In the genomic region with DNA sequence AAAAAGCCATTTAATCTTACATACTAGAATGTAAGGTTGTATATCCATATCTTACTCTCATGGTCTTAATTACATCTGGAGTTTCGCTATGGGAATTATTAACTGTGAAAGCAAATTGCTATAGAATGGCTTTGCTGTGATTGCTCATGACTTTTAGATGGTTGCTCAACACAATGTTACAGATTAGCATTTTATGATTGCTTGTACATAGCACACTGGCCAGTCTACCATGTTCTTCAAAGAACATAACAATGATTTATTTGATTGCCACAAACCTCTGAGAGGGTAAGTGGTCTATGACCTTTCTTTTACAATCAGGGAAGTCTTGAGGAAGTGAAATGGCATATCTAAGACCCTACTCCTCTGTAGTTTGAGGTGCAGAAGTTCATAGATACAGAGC, we compare ENCODE assay signal across 17 mouse cellular contexts.
"Had no signal": no experiment of that assay in that cellular context is flagged by ENCODE, and none has a peak within 500 bp of the region (broad histone marks: within the 10 kb centered on the region; RNA-seq: fewer than 3 reads in every experiment).

No protein-coding gene starts in this region.

- DNase-seq: retina, postnatal 1 day; right cerebral cortex, adult 18-20 months; right cerebral cortex, postnatal 14 days; right cerebral cortex, postnatal 25 days; right cerebral cortex, postnatal 4 days; spleen, adult 18-20 months; thymus, adult 18-20 months; thymus, adult 2 months; thymus, postnatal 14 days; thymus, postnatal 25 days; thymus, postnatal 36 days; thymus, postnatal 4 days had no signal

- H3K27me3 ChIP-seq: neural tube, embryonic 12.5 days; stomach, embryonic 15.5 days had no signal

- H3K27ac ChIP-seq: neural tube, embryonic 12.5 days; neural tube, embryonic 13.5 days; neural tube, embryonic 15.5 days; stomach, embryonic 15.5 days; stomach, postnatal 0 days had no signal

- H3K9ac ChIP-seq: neural tube, embryonic 12.5 days; neural tube, embryonic 13.5 days; neural tube, embryonic 15.5 days; stomach, embryonic 15.5 days had no signal

- H3K4me2 ChIP-seq: neural tube, embryonic 12.5 days; neural tube, embryonic 13.5 days; neural tube, embryonic 15.5 days; stomach, embryonic 15.5 days had no signal

- H3K36me3 ChIP-seq: neural tube, embryonic 12.5 days; neural tube, embryonic 13.5 days; neural tube, embryonic 15.5 days; stomach, embryonic 15.5 days had no signal

- H3K9me3 ChIP-seq: neural tube, embryonic 12.5 days; neural tube, embryonic 13.5 days; neural tube, embryonic 15.5 days; stomach, embryonic 15.5 days had no signal

- H3K4me1 ChIP-seq: neural tube, embryonic 12.5 days; neural tube, embryonic 13.5 days; neural tube, embryonic 15.5 days; stomach, embryonic 15.5 days had no signal

- H3K4me3 ChIP-seq: neural tube, embryonic 12.5 days; neural tube, embryonic 13.5 days; neural tube, embryonic 15.5 days; stomach, embryonic 15.5 days had no signal
